Mouse (Mus musculus) subcutaneous adipose tissue, adult 2 months (tissue): ENCODE results near the gene Akap7. TPM values are rescaled to one million over a fixed set of nuclear protein-coding genes. Genes with fewer than 3 reads are reported as not detected.

Experiments
- polyA plus RNA-seq: library from polyadenylated mRNA; depleted of rRNA; stranded (reverse); fragments of >200 nt; gene quantifications from 2 replicates; pipeline ENCODE4 v1.2.3, GENCODE M21; 2012; ENCODE audit warnings: low replicate concordance; rRNA removed

The Akap7 gene
- 10.8 and 13.0 TPM in 2 replicates for polyA plus RNA-seq

GRCm38 (mm10) chr10:25307770-25308169, at the start of gene Akap7:
Akap7 (minus strand) TSS chr10:25307870.

Other genes starting within 250 kb of the Akap7 start
- 91.7 and 147 TPM in 2 replicates for gene Epb41l2, start 51.9 kb upstream of the Akap7 start, polyA plus RNA-seq
- not detected in 2 replicates for gene Smlr1, start 228.4 kb upstream of the Akap7 start, polyA plus RNA-seq